Mouse (Mus musculus): ENCODE data around the gene Tbkbp1.

DNA sequence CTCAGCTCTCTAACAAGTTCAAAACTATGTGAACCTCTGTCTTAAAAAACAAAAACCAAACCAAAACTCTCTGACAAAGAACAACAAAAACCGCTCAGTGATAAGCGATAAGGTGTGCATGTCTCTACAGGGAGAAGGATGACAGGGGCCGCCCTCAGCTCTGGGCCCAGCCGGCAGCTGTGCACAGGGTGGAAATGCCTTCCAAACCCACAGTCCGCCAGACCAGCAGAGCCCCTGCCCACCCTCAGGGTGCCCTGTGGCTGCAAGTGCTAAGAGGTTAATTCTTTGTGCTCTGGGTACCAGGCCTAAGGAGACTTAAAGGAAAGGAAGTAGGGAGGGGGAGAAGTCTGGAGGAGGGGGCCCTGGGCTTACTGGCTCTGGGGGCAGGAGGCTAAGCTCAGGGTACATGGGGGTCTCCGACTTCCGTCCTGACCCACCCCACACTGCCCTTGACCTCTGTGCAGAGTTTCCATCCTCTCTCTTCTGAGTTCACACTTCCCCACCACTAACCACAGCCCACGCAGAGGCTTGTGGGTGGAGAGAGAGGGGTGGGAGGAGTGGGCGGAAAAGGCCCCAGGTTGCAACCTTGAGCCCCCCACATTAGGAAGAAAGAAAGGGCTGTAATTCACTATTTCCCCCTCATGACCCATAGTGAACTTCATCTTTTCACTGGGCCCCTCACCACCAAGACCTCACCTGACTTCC lies 7.9 kb downstream of the Tbkbp1 start:
- TF ChIP-seq CTCF (conservative IDR thresholded peaks at IDR 0.05; ENCODE audit: insufficient read depth, insufficient read length, low read depth, low read length) = no peak
- TF ChIP-seq POLR2A (IDR thresholded peaks at IDR 0.05; ENCODE audit: low read depth, low read length) = no peak
